Mouse (Mus musculus) ES-Bruce4 (cell line): ENCODE measurements at regions not wholly inside any gene's neighbourhood (a gene's known extent, or its start where the extent isn't known, plus 50 kb on each side); places are given as distances from the start of the nearest gene placed in this dataset.

Experiments
- CTCF ChIP-seq: IDR thresholded peaks from one replicate; pipeline ENCODE4 v1.8.1; 2011; ENCODE audit warnings: low read depth, low read length
- EP300 ChIP-seq: IDR thresholded peaks from 2 replicates; pipeline ENCODE4 v1.6.1; 2011; ENCODE audit warnings: low read depth, low read length; ENCODE audit not compliant: insufficient read depth

DNA sequence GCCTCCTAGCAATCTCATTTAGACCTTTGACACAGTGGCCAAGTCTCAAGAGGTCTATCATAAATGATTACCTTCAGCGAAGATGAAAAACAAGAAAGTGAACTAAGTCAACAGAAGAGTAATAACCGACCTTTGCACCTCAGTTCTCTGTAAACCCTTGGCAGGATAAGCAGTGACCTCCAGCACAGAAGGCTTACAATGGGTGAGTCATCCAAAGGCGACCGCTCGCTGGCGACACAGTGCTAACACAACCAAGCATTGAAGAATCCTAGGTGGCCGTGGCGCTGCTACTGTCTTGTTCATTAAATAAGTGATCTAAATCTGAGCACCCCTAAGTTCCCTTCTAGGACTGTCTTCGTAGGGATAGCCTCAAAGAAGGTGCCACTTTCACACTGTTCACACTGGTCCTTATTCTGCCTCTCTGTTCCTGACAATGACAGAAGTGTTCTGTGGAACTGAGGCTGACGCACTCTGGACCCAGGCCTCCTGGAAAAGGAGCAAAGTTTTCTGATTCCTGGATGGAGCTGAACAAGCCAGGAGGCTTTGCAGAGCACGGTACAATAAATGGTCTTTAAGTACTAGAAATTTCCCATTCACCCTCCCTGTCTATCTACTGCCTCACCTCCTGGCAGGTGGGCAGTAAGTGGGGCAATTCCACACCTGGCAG lies 108.6 kb downstream of the Zfp706 start:
- no peak for TF ChIP-seq CTCF
- TF ChIP-seq EP300: no peak
